10 mouse cellular contexts compared by ENCODE assay signal in the genomic region with DNA sequence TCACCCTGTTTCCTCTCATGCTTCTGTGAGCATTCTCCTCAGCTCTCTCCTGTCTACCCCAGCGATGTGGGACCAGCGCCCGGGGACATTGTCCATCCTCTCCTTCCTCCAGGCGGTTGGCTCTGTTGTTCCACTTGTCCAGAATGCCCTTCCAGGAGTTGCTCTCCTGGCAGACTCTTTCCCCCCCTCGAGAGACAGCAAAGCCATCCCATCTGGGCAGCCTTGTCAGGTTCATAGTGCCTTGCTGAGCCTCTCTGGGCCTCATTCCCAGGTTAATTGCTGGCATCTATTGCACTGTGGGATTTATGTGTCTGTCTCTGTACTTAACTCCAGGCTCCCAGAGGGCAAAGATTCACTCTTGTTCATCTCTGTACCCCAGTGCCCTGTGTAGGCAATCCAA.
"Had no signal": no experiment of that assay in that cellular context is flagged by ENCODE, and none has a peak within 500 bp of the region (broad histone marks: within the 10 kb centered on the region; RNA-seq: fewer than 3 reads in every experiment).

No protein-coding gene starts in this region.

- ATAC-seq: liver, embryonic 12.5 days; midbrain, embryonic 15.5 days had no signal

- H3K9ac ChIP-seq: limb, embryonic 15.5 days; liver, embryonic 12.5 days; lung, embryonic 14.5 days; midbrain, embryonic 15.5 days had no signal

- H3K4me3 ChIP-seq: limb, embryonic 15.5 days; liver, embryonic 12.5 days; midbrain, embryonic 10.5 days; midbrain, embryonic 15.5 days had no signal

- H3K36me3 ChIP-seq: limb, embryonic 15.5 days; liver, embryonic 12.5 days; midbrain, embryonic 10.5 days; midbrain, embryonic 15.5 days had no signal

- H3K27me3 ChIP-seq: limb, embryonic 15.5 days; liver, embryonic 12.5 days; midbrain, embryonic 15.5 days had no signal

- DNase-seq: lung, embryonic 14.5 days; lung, postnatal 10 days; lung, postnatal 4 days; thymus, postnatal 4 days had no signal

- H3K4me1 ChIP-seq: limb, embryonic 15.5 days; liver, embryonic 12.5 days; midbrain, embryonic 10.5 days; midbrain, embryonic 15.5 days had no signal

- H3K4me2 ChIP-seq: limb, embryonic 15.5 days; liver, embryonic 12.5 days; lung, embryonic 14.5 days; midbrain, embryonic 15.5 days had no signal

- H3K9me3 ChIP-seq: limb, embryonic 15.5 days; liver, embryonic 12.5 days; midbrain, embryonic 10.5 days; midbrain, embryonic 15.5 days had no signal

- H3K27ac ChIP-seq: kidney, postnatal 0 days; limb, embryonic 15.5 days; liver, embryonic 12.5 days; midbrain, embryonic 10.5 days; midbrain, embryonic 15.5 days; stomach, postnatal 0 days had no signal
